Mouse (Mus musculus): ENCODE measurements around the gene Nfkb2. TPM values are rescaled to one million over a fixed set of nuclear protein-coding genes. Genes with fewer than 3 reads are reported as not detected.

Gene Nfkb2
- polyA plus RNA-seq, 1 experiment from 2014 or later, result 1.5 TPM

- no peak for ATAC-seq
- Histone ChIP-seq H3K9ac (no peak overlapping the region), H3K4me1 (peaks cover 13% of the 10 kb centered on the region), H3K4me3 (no peak overlapping the region), H3K27me3 (peaks cover 64% of the 10 kb centered on the region), H3K36me3 (ENCODE audit: poor library complexity, severe bottlenecking) (peaks cover 20% of the 10 kb centered on the region; the same call in 1 of the 2 replicates), H3K27ac (no peak overlapping the region), H3K4me2 (no peak overlapping the region), H3K9me3 (replicated peaks) (no peaks in the 10 kb centered on the region)
- 83% methylated on average over 11 of the region's 12 CpGs for WGBS
Observed at GRCm38 (mm10) chr19:46310312-46310865, 6.3 kb downstream of the Nfkb2 start.

GRCm38 (mm10) chr19:46311341-46311740 lies 7.2 kb downstream of the Nfkb2 start:
- H3K4me3 ChIP-seq, result no peak overlapping the region
- no peak for ATAC-seq
- WGBS, result 88% methylated on average over 9 of the region's 9 CpGs
- H3K9me3 ChIP-seq (replicated peaks), result no peaks in the 10 kb centered on the region
- no peak overlapping the region for H3K4me2 ChIP-seq
- no peak overlapping the region for H3K27ac ChIP-seq
- H3K36me3 ChIP-seq (ENCODE audit: poor library complexity, severe bottlenecking), result peaks cover 20% of the 10 kb centered on the region; the same call in 1 of the 2 replicates
- peaks cover 64% of the 10 kb centered on the region for H3K27me3 ChIP-seq
- peaks cover 8% of the 10 kb centered on the region for H3K4me1 ChIP-seq
- H3K9ac ChIP-seq, result no peak overlapping the region

GRCm38 (mm10) chr19:46312566-46312965 lies 8.4 kb downstream of the Nfkb2 start:
- peaks cover 20% of the 10 kb centered on the region for H3K4me1 ChIP-seq
- no peak overlapping the region for H3K4me3 ChIP-seq
- 91% methylated on average over 21 of the region's 21 CpGs for WGBS
- peaks cover 20% of the 10 kb centered on the region; the same call in 1 of the 2 replicates for H3K36me3 ChIP-seq (ENCODE audit: poor library complexity, severe bottlenecking)
- H3K4me2 ChIP-seq, result no peak overlapping the region
- ATAC-seq, result no peak
- no peak overlapping the region for H3K27ac ChIP-seq
- H3K9ac ChIP-seq, result no peak overlapping the region
- H3K27me3 ChIP-seq, result peaks cover 64% of the 10 kb centered on the region
- no peaks in the 10 kb centered on the region for H3K9me3 ChIP-seq (replicated peaks)

- H3K4me3 ChIP-seq, result no peak overlapping the region
- peaks cover 26% of the 10 kb centered on the region for H3K4me1 ChIP-seq
- no peak overlapping the region for H3K27ac ChIP-seq
- H3K36me3 ChIP-seq (ENCODE audit: poor library complexity, severe bottlenecking), result peaks cover 20% of the 10 kb centered on the region; the same call in 1 of the 2 replicates
- H3K4me2 ChIP-seq, result no peak overlapping the region
- no peaks in the 10 kb centered on the region for H3K9me3 ChIP-seq (replicated peaks)
- H3K9ac ChIP-seq, result no peak overlapping the region
- WGBS, result 89% methylated on average over 9 of the region's 9 CpGs
- peaks cover 64% of the 10 kb centered on the region for H3K27me3 ChIP-seq
- ATAC-seq, result no peak
Observed at GRCm38 (mm10) chr19:46313116-46313515, 9.0 kb downstream of the Nfkb2 start.

- H3K27ac ChIP-seq, result no peak overlapping the region
- peaks cover 64% of the 10 kb centered on the region for H3K27me3 ChIP-seq
- H3K4me2 ChIP-seq, result no peak overlapping the region
- H3K4me1 ChIP-seq, result peaks cover 30% of the 10 kb centered on the region
- no peak overlapping the region for H3K4me3 ChIP-seq
- WGBS, result 74% methylated on average over 6 of the region's 6 CpGs
- ATAC-seq, result no peak
- no peak overlapping the region for H3K9ac ChIP-seq
- peaks cover 20% of the 10 kb centered on the region; the same call in 1 of the 2 replicates for H3K36me3 ChIP-seq (ENCODE audit: poor library complexity, severe bottlenecking)
- H3K9me3 ChIP-seq (replicated peaks), result no peaks in the 10 kb centered on the region
Observed at GRCm38 (mm10) chr19:46313591-46313990, 9.5 kb downstream of the Nfkb2 start.

- WGBS, result 14% methylated on average over 18 of the region's 18 CpGs
- Histone ChIP-seq H3K4me1 (peaks cover 31% of the 10 kb centered on the region), H3K9ac (no peak overlapping the region), H3K36me3 (ENCODE audit: poor library complexity, severe bottlenecking) (peaks cover 20% of the 10 kb centered on the region; the same call in 1 of the 2 replicates), H3K4me3 (no peak overlapping the region), H3K27ac (no peak overlapping the region), H3K27me3 (peaks cover 67% of the 10 kb centered on the region), H3K4me2 (no peak overlapping the region), H3K9me3 (replicated peaks) (no peaks in the 10 kb centered on the region)
- ATAC-seq, result no peak
Observed at GRCm38 (mm10) chr19:46314151-46314601, 10.1 kb downstream of the Nfkb2 start.

GRCm38 (mm10) chr19:46314872-46315742 lies 11.0 kb downstream of the Nfkb2 start:
- WGBS, result 37% methylated on average over 14 of the region's 14 CpGs

GRCm38 (mm10) chr19:46315752-46316610 lies 11.9 kb downstream of the Nfkb2 start:
- Histone ChIP-seq H3K4me1 (peaks cover 45% of the 10 kb centered on the region), H3K9me3 (replicated peaks) (no peaks in the 10 kb centered on the region), H3K4me3 (peak overlapping the region; percentile 47; the same call in 1 of the 2 replicates), H3K27me3 (peaks cover 83% of the 10 kb centered on the region), H3K9ac (no peak overlapping the region), H3K4me2 (peak overlapping the region; percentile 73), H3K36me3 (ENCODE audit: poor library complexity, severe bottlenecking) (peaks cover 19% of the 10 kb centered on the region; the same call in 1 of the 2 replicates), H3K27ac (no peak overlapping the region)
- 47% methylated on average over 12 of the region's 12 CpGs for WGBS
- no peak for ATAC-seq

More at GRCm38 (mm10) chr19:46314872-46315742, 11.0 kb downstream of the Nfkb2 start:
- Histone ChIP-seq H3K27me3 (peaks cover 77% of the 10 kb centered on the region), H3K4me2 (no peak overlapping the region), H3K4me1 (peaks cover 38% of the 10 kb centered on the region), H3K9ac (no peak overlapping the region), H3K36me3 (ENCODE audit: poor library complexity, severe bottlenecking) (peaks cover 20% of the 10 kb centered on the region; the same call in 1 of the 2 replicates), H3K9me3 (replicated peaks) (no peaks in the 10 kb centered on the region), H3K27ac (no peak overlapping the region), H3K4me3 (no peak overlapping the region)
- ATAC-seq, result no peak

GRCm38 (mm10) chr19:46316846-46317545 lies 12.9 kb downstream of the Nfkb2 start:
- Histone ChIP-seq H3K9ac (peak overlapping the region; percentile 66), H3K4me3 (peak overlapping the region; percentile 47), H3K36me3 (ENCODE audit: poor library complexity, severe bottlenecking) (peaks cover 10% of the 10 kb centered on the region; the same call in 1 of the 2 replicates), H3K27me3 (peaks cover 83% of the 10 kb centered on the region), H3K4me1 (peaks cover 55% of the 10 kb centered on the region), H3K9me3 (replicated peaks) (no peaks in the 10 kb centered on the region), H3K4me2 (peak overlapping the region; percentile 73), H3K27ac (no peak overlapping the region)
- no peak for ATAC-seq
- 32% methylated on average over 15 of the region's 15 CpGs for WGBS

- Histone ChIP-seq H3K4me1 (peaks cover 60% of the 10 kb centered on the region), H3K9me3 (replicated peaks) (no peaks in the 10 kb centered on the region), H3K36me3 (ENCODE audit: poor library complexity, severe bottlenecking) (0 out of 2 replicates have a peak, but pooled peaks cover 6% of the 10 kb centered on the region), H3K27ac (no peak overlapping the region; the same call in 1 of the 2 replicates), H3K9ac (peak overlapping the region; percentile 66), H3K27me3 (peaks cover 82% of the 10 kb centered on the region), H3K4me3 (peak overlapping the region; percentile 47), H3K4me2 (peak overlapping the region; percentile 73)
- 1% methylated on average over 37 of the region's 48 CpGs for WGBS
- ATAC-seq, result 0 out of 2 replicates have a peak, but pooled peaks have one; percentile 19
Observed at GRCm38 (mm10) chr19:46317546-46317885, 13.4 kb downstream of the Nfkb2 start.

GRCm38 (mm10) chr19:46318031-46318471 lies 13.9 kb downstream of the Nfkb2 start:
- peak overlapping the region; percentile 35; the same call in 1 of the 2 replicates for H3K27ac ChIP-seq
- peak overlapping the region; percentile 73 for H3K4me2 ChIP-seq
- peaks cover 66% of the 10 kb centered on the region for H3K4me1 ChIP-seq
- peak overlapping the region; percentile 47 for H3K4me3 ChIP-seq
- 3% methylated on average over 35 of the region's 42 CpGs for WGBS
- H3K9me3 ChIP-seq (replicated peaks), result no peaks in the 10 kb centered on the region
- H3K36me3 ChIP-seq (ENCODE audit: poor library complexity, severe bottlenecking), result 0 out of 2 replicates have a peak, but pooled peaks cover 1% of the 10 kb centered on the region
- ATAC-seq, result 0 out of 2 replicates have a peak, but pooled peaks have one; percentile 17
- peaks cover 80% of the 10 kb centered on the region for H3K27me3 ChIP-seq
- peak overlapping the region; percentile 66 for H3K9ac ChIP-seq
